Mouse (Mus musculus) right cerebral cortex, adult 18-20 months (tissue): ENCODE results near the gene Btbd35f8.
"Not testable (repeated sequence)": the region's sequence is repeated elsewhere in the genome, so short reads cannot be mapped to it uniquely, and the experiment has no call there.

Experiments used
- DNase-seq: peaks from one replicate; pipeline ENCODE4 v3.0.0; 2022; ENCODE audit warnings: mixed read lengths

Gene Btbd35f8

DNA sequence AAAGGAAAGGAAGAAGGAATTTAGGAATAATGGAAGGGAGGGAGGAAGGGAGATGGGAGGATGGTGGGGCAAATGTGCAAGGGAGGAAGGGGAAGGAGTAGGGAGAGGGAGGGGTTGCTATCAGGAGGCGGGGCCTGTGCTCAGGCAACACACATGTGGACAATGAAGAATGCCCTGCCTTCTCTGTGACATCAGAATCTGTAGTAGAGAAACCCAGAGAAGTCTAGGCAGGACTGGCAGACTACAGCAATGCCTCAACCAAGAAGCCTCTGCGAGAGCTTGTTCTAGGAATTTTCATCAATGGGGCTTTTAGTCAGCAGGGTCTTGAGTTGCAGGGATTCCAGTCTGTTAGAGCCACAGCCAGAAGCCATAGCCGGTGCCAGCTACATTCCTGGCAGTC is at the start of gene Btbd35f8:
TSS of gene Btbd35f8 (plus strand) at position 301 of the 400 bp plus-strand sequence.
- DNase-seq = not testable (repeated sequence)
